Mouse (Mus musculus) CD8-positive naive resting alpha-beta T cell, adult 2 months (primary cell): ENCODE measurements around the gene Ncor2.
"Not testable (repeated sequence)": the region's sequence is repeated elsewhere in the genome, so short reads cannot be mapped to it uniquely, and the experiment has no call there.

ENCODE experiments used
- DNase-seq, 2 experiments: peaks; one replicate each; pipeline ENCODE4 v3.0.0; 2022; ENCODE audit warnings: low read depth in 2 of 2, low spot score in 2 of 2

Ncor2 gene

DNA sequence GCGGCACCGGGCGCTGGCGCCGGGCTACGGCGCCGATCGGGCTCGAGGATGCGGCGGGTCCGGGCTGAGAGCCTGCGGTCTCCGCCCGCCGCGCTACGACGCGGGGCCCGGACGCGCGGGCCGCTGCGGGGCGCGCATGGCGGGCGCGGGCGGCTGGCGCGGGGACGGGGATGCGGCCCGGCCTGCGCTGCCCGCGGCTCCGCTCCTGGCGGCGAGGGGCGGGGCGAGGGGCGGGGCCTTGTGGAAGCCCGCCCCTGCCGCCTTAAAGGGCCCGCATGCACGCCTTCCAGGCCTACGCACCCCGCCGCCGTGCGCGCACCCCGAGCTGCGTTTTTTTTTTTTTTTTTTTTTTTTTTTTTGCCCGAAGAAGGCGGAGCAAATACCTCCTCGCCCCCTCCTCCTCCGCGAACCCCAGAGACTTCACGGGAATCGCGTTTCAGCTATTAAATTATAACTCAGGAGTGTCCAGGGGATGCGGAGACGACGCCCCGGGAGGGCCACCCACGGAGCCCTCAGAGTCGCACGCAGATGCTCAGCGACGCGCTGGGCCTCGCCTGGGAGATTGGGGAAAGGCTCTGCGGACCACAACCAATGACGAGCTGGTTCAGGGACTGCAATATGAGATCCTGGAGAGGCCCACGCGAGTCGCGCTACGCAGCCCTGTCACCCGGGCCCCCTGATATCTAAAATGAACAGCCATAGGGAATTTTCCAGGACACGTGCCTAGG lies at the start of gene Ncor2:
TSS of gene Ncor2 (minus strand) at position 213 of the 728 bp plus-strand sequence.
- peak; percentile 46 to 55 for DNase-seq

DNA sequence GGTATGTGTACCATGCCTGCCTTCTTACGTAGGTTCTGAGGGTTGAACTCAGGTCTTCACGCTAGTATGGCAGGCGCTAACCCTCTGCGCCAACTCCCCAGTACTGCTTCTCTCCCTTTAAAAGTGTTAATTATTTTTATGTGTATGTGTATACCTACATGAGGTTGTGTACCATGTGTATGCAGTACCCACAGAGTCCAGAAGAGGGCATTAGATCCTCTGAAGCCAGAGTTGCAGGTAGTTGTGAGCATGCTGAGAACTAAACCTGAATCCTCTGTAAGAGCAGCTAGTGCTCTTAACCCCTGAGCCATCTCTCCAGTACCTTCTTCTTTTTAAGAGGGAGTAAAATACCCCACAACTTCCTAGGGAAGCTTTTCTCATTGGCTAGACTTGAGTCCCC lies 48.7 kb upstream of the Ncor2 start:
- no peak for DNase-seq

DNA sequence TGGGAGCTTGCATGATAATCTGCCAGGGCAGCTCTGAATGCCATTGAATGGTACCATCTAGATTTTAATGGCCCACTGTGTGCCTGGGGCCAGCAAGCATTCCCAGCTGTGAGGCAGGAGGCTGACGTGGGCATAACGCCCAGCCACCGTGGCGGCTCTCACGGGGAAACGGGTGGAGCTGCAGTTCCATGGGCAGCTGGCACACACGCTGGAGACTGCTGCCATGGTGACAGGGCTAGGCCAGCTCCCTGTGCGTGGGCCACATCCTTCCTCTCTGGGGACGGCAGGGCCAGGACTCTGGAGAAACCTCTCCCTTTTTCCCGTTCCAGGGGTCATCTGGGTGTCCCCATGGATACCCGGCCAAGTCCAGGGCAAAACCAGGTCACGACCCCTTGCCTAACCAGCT lies 47.2 kb upstream of the Ncor2 start:
- DNase-seq: no peak

DNA sequence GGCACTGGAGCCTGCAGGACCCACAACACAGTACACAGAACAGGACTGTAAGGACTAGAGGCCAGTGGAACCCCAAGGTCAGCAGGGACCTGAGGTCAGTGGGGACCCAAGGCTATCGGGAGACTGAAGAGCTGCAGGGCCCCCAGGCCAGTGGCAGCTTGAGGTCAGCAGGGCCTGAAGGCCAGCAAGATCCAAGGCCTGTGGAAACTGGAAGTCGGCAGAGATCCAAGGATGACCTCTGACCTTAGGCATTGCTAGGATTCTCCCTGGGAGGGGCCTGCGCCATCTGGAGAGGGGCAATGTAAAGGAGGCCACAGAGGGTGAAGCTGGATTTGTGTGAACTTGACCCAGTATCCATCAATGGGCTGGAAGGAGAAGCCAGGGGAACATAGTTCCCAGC lies 45.9 kb upstream of the Ncor2 start:
- DNase-seq: no peak

DNA sequence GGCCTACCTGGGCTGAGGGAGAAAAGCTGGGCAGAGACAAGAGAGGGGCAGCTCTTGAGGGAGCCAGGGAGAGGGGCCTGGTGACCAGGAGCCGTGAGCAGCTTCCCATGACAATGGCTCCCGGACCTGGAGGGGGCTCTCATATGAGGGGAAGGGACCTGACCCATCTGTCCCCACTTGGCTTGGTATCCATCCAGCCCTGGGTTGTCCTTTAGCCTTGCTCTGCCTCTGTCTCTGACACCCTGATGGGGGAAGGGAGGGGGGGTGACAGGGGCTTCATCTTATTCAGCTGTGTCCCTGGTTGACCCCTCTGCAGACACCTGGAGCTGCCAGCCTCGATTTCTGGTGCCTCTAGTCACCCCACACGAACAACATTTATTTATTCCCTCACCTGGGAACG lies 44.9 kb upstream of the Ncor2 start:
- DNase-seq: no peak

DNA sequence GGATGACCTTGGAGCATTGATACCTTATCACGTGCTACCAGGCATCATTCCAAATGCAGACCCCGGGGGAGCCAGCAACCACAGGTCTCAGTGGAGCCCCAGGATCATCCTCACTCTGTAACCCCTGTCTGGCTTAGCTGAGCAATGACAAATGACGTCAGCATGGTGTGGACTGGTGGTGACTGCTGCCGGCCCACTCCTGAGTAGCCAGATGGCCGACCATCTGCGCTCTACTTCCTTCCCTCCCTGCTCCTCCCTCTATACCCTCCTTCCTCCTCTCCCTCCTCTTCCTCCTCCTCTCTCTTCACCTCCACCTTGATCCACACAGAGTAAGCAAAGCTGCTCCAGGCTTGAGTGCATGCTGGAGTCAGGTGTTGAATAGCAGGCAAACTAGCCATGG lies 43.7 kb upstream of the Ncor2 start:
- no peak for DNase-seq

DNA sequence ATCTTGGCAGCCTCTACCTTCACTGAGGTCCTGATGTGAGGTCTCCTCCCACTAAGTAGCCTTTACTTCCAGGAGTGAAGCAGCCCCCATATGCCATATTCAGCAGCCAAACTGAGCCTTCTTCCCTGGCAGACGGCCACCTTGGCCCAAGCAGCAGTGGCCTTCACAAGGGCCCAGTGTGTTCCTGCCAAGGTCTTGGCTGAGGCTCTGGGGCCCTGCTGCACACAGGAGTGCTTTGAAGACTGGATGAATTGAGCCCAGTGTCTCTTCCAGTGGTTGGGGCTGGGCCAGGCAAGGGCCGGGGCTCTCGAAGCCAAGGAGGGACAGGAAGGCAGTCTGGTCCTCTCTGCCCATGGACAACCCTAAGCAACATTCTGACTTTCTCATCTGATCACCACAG lies 42.8 kb upstream of the Ncor2 start:
- no peak for DNase-seq

DNA sequence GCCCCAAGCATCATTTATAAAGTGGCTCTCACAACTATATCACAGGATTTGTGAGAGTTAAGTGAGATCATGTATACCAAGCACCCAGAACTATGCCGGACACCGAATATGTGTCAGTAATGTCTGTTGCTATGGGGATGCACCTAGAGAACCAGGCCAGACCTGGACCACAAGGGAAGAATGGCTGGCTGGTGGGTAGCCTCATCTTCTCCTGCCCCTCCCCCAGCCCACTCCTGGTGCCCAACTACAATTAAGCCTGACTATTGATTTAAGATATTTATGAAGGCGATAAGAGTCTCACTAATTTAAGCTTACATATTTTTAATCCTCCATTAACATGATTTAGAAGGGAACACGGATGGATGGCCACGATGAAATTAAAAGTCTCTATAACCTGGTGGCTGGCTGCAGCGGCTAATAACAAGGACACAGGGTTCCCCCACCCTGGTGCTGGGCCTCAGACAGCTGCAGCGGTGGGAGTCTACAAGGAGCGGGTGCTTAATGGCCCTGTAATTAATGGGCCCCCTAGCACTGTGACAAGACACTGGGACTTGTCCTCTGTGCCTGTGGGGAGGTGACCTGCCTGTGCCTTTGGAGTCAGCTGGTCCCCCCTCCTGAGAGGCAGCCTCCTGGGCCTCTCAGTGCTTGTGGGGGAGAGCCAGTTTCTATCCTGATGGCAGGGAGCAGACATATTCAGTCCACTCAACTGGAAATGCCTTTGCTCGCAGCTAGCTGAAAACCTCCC lies 38.6 kb upstream of the Ncor2 start:
- no peak for DNase-seq

DNA sequence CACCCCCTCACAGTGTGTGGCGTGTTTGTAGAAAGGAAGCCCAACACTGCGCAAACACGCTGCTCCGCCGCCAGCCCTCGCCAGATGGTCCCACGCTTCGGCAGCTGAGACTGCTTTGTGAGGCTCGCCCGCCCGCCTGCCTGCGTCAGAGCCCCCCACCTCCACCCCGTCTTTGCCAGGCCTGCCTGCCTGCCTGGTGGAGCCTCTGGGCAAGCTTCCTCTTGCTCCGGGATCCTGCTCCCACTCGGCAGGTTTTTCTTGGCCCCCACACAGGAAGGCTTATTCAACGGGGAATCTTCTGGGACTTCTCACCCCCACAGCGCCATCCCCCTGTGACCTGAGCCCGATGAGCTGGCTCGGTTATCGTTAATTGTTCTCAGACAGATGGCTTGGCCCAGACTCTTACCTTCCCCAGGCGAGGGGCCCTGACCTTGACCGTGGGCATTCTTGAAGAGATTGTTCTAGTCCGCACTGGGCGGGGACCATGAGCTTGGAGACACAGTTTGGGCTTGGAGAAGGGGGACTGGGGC lies 37.0 kb upstream of the Ncor2 start:
- peak in 1 of 2 experiments; percentile 20 for DNase-seq

DNA sequence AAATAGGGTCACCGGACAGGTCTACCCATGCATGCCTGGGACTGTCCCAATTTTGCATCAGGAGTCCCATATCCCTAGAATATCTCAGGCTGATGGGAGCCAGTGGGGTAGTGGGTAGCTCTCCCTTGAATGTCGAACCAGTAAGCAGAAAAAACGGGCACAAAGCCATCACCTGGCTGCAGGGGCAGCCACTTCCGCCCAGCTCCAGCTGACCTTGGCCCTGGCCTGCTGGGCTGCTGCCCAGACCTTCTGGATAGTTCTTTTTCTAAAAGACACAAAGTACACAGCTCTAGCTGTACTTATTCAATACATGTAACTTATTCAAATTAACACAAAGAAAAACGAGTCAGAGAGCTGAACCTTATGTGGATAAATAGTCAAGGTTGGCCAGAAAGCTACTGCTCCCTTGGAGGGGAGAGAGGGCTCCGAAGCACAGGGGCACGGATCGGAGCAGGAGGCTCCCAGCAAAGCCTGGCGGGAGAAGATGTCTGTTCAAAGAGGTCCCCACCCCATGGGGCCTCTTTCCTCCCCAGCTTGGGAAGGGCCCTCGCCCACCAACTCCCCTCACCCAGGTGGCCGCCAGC lies 36.4 kb upstream of the Ncor2 start:
- DNase-seq: no peak

DNA sequence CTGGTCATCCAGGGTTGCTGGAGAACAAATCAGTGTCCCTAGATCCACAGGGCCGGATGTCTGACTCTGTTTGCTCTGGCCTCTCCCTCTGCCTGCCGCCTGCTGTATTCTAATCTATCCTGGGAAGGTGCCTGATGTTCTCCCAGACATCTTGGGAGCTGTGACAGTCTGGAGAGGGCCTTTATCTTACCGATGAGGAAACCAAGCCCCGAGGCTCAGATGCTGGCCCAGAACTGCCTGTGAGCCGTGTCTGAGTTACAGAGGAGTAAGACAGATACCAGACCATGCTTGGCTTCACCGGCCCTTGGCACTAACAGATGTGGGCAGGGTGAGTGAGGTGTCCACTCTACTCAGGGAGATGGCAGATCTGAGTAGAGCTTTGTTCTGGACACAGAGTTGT lies 35.0 kb upstream of the Ncor2 start:
- DNase-seq: no peak

DNA sequence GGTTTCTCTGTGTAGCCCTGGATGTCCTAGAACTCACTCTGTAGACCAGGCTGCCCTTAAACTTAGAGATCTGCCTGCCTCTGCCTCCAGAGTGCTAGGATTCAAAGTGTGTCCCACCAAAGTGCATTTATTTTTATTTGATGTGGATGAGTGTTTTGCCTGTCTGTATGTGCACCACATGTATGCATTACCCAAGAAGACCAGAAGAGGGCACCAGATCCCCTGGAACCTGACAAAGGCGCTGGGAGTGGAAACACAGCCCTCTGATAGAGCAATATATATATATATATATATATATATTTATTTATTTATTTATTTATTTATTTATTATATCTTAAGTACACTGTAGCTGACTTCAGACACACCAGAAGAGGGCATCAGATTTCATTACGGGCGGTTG lies 25.9 kb upstream of the Ncor2 start:
- not testable (repeated sequence) for DNase-seq

DNA sequence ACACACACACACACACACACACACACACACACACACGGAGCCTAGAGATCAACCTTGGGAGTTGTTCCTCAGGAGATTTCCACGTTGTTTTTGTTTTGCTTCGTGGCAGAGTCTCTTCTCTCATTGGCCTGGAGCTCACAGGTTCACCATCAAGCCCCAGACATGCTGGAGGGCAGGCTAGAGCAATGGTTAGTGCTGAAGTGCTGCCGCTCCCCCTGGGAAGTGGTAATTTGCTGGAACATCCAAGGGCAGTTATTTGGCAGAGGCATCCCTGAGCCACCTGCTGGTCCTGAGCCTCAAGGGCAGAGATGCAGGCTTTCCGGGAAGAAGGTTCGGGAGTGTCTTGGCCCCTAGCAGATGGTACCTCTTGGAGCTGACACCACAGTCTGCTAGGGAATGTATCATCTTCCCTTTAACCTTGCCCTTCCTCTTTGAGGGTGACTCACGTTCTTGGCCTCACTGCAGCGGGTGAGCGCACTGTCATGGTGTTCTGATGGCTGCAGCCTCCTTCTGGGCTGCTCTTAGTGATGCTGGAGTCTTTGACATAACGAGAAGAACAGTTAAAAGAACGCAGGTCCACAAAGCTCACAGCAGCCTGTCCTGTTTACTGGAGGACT lies 25.3 kb upstream of the Ncor2 start:
- no peak for DNase-seq

DNA sequence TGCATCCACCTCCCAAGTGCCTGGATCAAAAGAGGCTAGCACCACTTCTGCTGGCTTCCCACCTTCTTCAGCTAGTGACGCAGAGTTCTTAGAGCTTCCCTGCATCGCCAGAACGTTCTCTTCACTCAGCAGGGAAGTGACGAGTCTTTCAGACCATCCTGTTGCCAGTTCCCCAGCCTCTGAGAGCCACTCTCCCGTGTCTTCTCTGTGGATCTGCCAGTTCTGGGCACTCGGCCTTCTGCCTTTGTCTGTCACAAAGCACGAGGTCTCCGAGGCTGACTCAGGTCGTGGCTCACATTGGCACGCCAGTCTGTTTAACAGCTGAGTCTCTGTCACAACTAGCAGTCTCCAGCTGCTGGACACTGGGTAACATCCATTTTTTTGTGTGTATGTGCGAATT lies 24.7 kb upstream of the Ncor2 start:
- DNase-seq: no peak

DNA sequence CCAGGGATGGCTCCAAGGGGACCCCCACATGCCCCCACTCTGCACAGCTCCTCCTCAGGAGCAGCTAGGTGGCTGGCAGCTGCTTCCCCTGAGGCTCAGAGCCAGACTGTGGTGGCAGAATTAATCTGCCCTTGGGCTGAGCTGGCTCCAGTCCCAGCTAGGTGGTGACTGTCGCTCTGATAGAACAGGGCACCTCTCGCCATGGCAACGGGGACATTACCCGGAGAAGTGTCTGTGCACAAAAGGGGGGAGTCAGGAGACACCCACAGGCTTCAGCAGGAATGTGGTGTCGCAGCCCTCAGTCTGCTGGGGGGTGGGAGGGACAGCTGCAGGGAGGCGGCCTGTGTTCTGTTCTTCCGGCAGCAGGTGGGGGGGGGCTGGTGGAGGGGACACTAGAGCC lies 24.1 kb upstream of the Ncor2 start:
- DNase-seq: no peak

DNA sequence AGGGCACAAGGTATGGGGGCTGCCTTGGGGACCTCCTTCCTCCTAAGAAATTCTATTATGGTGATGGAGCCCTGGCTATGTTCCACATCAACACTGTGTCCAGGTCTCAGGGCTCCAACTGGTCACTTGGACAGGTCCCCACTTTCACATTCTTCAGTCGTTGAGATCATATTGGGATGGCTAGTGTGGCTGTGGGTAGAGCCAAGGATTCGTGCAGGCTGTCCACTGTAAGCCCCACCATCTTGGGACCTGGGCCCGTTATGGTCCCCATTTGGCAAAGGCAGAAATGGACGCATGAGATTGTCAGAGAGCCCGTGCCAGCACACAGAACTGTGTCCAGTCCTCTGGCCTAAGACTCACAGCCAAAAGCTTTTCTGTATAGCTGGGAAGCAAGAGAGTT lies 23.1 kb upstream of the Ncor2 start:
- DNase-seq: no peak

DNA sequence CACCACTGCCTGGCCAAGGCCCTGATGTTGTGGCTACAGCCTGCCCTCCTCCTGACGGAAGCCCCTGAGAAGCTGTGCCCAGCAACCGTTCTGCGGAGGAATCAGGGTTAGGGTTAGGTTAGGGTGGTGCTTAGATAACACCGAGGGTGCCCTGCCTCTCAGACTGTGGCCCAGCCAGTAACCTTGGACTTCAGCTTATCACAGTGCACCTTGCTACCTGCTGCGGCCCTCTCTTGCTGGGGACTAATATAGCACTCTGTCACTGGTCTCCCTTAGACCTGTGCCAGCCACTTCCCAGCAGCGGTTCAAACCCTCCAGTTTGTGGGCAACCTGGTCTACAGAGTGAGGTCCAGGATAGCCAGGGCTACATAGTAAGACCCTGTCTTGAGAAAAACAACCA lies 20.1 kb upstream of the Ncor2 start:
- DNase-seq: no peak

DNA sequence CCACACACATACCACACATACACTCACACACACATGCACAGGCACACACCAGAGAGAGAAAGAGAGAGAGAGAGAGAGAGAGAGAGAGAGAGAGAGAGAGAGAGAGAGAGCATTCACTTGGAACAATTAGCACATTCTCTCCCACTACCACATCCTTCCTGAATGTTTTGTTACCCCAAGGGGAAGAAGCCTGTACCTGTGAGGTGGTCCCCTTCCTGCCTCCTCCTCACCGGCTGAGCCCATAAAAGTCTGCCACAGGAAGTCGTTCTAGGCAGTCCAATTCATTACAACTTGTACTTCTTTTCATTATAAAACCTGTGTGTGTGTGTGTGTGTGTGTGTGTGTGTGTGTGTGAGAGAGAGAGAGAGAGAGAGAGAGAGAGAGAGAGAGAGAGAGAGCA lies 18.3 kb upstream of the Ncor2 start:
- peak; percentile 25 to 30 for DNase-seq

DNA sequence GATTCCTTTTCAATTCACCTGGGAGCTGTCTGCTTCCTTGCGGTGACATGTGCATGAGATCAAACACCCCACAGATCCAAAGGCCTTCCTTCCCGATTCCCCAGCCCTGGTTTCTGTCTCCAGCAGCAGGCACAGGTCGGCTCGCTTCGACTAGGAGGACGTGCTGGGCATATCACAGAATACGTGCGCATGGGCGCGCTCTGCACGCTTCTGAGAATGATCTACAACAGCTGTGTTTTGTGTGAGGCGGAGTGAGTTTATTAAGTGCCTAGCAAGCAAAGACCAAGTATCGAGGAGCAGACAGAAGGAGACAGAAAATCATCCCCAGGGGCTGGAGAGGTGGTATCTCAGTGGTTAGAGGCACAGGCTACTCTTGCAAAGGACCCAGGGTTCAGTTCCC lies 17.0 kb upstream of the Ncor2 start:
- no peak for DNase-seq

DNA sequence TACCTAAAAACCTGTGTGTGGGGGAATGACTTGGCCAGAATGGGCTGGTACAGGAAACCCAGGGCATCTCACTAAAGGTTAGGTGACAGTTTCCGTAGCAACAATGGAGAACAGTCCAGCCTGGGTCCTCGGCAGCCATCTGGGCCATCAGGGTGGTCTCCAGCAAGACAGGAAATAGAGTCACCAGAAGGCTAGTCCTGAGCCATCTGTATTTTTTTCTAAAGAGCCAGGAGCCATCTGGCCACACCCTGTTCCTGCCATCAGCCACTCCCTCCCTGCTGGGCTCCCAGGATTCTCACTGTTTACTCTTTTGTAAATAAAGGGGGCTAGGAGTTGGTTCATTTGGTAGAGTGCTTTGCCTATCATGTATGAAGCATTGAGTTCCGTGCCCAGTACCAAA lies 16.1 kb upstream of the Ncor2 start:
- DNase-seq: no peak

DNA sequence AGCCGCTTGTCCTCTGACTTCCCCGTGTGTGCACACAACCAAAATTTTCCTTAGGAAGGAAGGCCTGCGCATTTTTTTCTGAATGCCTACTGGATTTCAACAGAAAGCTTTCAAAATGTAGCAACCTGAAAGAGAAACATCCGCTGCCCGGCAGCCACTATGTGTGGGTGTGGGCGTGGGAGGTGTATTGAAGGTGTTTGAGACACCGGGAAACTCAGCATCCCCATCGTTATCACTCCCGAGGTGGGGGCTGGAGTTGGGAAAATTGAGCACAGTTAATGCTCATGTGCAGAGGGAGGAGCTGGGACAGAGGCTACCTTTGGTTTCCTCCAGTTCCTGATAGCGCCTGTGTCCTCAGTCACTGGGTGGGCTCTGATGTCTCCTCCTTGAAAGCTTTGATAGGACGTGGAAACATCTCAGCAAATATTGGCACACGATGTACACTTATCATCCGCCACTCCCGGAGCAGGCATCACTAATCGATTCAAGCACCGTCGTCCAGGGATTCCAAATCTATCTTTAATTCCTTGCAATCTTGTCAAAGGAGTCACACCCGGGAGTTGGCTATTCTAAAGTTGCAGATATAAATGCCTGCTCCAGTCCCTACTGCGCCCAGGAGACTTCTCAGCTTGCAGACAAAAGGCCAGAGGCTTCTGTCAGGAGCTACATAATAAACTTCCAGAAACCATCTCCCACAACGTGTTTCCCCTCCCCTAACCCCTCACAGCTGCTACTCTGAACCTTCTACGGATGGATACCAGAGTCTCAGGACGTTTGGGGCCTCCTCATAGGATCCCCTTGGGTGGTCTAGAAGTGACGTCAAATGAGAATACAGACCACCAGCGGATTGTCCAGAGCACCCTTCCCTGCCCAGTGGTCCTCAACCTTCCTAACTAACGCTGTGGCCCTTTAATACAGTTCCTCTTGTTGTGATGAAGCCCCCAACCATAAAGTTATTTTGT lies 14.7 kb upstream of the Ncor2 start:
- DNase-seq: no peak
